Mouse (Mus musculus) adrenal gland, adult 2 months (tissue): ENCODE results near the gene Ice1. TPM values are rescaled to one million over a fixed set of nuclear protein-coding genes. Genes with fewer than 3 reads are reported as not detected.

ENCODE experiments used
- DNase-seq: peaks from one replicate; pipeline ENCODE4 v3.0.0; 2021
- polyA plus RNA-seq: library from polyadenylated mRNA; depleted of rRNA; stranded (reverse); fragments of >200 nt; gene quantifications from 2 replicates; pipeline ENCODE4 v1.2.3, GENCODE M21; 2012
- total RNA-seq, 2 experiments: library from RNA; stranded (reverse); gene quantifications; 2 replicates each; pipeline ENCODE4 v1.2.3; 2021

The Ice1 gene
- total and polyA plus RNA-seq, 3 experiments, result 9.7 to 23.7 (median 22.4) TPM

DNA sequence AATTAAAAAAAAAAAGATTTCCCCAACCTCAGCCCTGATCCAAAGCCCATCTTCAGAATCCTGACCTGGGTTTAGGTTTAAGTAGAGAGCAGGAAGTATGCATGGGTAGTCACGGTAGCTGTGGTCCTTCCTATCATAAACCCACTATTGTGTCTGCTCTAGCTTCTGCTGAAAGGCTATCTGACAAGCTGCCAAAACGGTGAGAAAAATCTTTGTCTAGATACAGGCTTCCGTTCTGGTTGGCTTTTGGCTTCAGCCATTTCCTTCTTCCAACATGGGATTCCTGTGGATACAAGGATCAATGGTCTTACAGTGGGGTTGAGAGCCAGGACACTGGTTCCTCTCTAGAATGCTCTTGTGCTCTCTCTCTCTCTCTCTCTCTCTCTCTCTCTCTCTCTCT lies 2.2 kb upstream of the Ice1 start:
- no peak for DNase-seq

DNA sequence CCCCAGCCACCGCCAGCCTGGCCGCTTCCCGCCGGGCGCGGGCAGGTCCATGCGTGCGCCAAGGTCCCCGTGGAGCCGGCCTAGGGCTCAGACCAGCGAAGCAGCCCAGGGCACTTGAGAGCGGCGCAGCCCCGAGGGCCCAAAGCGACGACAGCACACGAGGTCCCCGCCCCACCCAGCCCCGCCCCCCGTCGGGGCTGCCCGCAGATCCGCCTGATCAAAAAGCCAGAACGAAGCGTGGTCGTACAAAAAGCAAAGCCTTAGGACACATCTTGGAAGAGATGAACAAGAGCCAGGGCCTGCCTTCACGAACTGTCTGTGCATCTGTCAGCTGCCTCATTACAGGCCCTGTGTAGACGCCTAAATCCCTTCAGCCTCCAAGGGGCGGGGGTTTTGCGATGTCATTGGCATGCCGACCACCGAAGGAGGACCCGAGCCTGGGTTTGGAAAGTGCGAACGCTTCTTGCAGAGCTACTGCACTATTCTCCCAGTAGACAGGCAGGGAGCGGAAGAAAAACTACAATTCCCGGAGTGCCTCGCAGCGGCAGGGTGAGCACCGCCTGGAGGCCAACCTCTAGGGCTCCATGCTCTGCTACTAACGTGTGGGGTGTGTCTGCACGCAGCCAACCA lies 343 bp upstream of the Ice1 start:
- peak; percentile 95 for DNase-seq

DNA sequence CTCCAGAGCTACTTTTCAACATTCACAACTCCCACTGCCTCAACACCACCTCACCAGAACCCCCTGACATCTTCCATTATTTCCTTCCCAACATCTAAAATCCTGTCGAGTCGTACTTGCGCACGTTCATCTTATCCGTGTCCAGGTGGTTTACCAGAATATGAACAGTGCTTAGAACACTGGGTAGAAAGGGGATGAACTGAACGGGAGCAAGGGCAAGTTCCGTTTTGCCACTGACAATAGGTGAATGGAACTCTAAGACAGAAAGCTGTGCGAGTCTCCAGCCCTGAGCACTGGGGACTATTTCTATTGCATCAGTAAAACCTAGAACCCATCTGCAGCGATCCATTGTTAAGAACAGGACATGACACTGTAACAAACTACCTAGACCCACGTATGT lies 728 bp downstream of the Ice1 start:
- DNase-seq, result no peak

DNA sequence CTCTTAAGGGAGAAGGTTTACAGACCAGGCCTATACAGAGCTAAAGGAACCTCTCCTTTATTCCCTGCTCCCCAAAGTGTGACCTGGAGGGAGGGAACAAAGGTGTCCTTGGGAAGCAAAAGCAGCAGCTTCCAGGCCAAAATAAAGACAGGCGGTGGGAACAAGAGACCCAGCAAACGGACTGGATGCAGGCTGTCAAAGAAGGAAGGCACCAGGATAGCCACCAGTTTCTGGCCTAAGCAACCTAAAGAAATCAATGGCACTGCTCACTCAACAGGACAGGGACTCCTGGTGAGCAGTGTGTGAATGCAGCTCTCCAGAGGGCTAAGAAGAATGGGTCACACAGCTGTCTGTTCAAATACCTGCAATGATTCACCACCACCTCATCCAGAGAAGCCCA lies 1.8 kb downstream of the Ice1 start:
- no peak for DNase-seq

DNA sequence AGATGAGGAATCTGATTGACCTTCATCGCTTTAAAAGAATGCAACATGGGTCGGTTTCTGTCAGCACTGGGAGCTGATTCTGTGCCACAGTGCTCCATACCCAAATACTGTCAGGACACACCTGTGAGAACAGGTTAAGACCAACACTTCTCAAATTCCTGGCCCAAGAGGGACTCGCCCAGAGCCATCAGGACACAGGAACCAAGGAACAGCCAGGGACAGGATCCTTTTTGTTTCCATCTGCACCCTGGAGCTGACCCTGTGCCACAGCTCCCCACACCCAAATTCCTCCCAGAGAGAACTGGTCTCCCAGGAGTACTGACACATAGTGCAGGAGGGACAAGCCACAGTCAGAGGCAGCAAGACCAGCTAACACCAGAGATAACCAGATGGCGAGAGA lies 11.0 kb downstream of the Ice1 start:
- no peak for DNase-seq

DNA sequence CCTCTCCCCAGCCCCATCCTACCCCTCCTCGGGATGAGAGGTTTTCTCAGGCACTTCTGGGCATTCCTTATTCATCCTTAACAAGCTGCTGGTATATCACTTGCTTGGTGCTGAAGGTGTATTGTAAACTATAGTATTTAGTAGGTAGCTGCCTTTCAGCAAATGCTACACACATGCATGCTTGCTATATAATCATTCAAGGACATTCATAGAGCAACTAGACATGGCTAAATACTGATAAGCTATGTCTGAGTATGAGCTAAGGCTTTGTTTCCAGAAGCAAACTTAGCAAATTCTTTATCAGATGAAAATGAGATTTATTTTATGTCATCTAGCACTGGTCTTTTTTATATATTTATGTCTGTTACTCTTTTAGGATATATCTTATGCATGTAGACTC lies 11.8 kb downstream of the Ice1 start:
- no peak for DNase-seq

DNA sequence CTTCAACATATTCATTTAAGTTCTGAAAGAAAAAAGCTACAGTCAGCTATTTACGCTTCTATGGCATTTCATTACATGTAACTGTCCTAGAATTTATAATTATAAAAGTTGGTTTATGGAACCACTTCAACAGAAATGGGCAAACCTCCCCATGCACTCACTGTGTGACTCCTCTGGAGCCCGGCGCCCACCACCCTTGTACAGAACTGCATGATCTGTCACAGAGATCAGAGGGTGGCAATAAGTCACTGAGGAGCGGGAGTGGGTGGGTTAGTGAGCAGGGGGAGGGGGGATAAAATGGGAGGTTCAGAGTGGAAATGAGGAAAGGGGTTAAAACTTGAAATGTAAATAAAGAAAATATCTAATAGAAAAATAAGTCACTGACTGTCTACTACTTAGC lies 13.0 kb downstream of the Ice1 start:
- DNase-seq, result no peak

DNA sequence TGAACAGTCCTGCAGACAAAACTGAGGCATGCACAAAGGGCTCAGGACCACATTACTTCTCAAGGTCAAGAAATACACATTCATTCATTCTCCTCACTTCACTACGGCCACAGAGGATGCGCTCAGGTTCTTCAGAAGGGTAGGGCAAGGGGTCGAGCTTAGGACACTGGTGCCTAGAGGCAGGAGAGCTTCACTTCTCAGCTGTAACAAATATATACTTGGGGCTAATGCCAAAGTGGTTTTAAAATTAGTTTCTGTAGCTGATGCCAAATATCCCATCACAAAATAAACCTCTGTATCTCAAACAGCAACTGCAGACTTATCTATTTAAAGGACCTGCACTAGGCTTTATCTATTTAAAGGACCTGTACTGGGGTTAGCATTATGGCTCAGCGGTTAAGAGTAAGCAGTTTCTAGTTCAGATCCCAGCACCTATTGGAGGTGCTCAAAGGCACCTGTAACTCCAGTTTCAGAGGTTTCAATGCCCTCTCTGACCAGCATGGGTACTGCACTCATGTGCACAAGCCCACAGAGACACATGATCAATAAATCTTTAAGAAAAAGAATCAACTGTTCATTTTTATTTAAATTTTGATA lies 14.9 kb downstream of the Ice1 start:
- DNase-seq, result no peak

DNA sequence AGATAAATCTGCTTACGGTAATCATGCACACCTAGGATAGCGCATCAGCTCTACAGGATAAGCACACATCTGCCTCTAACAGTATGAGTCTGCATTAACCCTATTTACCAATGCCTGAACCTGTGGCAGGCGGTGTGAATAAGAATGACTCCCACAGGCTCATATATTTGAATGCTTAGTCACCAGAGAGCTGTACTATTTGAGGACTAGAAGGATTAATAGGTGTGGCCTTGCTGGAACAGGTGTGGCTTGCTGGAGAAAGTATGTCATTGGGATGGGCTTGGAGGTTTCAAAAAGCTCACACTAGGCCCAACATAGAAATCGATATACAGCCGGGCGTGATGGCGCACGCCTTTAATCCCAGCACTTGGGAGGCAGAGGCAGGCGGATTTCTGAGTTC lies 15.9 kb downstream of the Ice1 start:
- DNase-seq, result no peak

DNA sequence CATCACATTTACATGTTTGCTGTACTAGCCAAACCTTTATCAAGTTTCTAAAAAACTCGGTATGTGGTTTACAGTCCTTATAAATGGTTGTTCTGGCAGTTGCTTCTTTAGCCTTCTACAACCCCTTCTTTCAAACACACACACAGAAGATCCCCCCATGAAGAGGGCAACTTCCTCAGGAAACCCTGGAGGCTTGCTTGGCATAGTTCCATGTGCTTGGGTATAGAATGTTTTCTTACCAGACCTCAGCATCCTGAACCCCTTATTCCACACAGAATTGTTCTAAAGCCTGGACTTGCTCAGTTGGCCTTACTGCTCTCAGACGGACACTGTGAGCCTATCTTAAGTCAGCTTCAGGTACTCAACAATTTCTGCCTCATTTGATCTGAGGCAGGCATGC lies 24.6 kb downstream of the Ice1 start:
- no peak for DNase-seq

DNA sequence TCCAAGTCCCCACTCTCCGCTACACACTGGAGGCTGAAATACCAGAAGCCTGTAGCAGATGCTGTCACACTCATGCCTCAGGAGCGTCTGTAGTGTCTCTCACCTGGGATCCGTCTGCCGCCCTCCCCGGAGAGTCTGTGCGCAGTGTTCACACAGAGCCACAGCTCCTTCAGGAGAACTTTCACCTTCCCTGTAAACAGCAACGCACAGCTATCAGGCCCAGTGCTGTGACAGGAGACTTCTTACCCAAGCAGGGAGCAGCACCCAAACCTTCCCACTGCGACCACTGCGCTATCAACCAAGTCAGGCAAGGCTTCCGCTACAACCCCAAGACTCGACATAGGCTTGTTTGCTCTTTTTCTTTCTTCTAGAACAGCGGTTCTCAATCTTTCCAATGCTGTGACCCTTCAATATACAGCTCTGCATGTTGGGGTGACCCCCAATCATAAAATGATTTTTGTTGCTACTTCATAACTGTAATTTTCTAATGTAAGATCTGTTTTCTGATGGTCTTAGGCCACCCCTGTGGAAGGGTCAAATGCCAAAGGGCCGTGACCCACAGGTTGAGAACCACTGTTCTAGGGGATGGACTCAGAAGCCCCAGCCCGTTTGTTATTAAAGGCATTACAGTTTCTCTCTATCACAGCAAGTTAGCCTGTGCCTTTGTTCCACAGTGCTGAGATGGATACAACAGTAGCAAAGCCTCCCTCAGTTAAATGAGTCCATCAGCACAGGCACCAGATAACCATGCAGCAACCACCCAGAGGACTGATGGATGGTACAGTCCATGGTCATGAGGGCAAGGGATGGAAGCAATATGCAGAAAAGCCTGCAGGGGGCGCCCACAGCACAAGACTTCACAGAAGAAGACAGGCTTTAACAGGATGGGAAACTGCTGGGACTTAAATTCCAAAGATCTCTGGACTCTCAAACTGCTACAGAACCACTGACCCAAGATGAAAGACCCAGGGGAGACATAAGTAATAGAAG lies 26.7 kb downstream of the Ice1 start:
- peak; percentile 67 for DNase-seq

DNA sequence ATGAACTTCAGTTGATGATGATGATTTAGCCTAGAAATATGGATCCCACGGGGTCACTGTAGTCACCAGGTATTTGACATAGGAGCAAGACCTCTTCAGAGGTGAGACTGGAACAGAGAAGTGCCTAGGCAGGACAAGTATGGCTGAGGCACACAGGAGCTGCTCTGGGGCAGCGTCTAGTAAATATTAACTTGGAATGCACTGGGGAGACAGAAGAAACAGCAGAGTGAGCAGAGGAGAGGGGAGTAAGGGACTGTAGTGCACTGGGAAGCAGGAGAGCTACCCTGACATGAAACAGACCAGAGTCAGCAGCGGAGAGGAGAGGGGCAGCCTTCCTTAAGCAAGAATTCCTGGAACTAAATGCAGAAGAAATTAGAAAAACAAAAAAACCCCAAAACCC lies 27.8 kb downstream of the Ice1 start:
- no peak for DNase-seq

DNA sequence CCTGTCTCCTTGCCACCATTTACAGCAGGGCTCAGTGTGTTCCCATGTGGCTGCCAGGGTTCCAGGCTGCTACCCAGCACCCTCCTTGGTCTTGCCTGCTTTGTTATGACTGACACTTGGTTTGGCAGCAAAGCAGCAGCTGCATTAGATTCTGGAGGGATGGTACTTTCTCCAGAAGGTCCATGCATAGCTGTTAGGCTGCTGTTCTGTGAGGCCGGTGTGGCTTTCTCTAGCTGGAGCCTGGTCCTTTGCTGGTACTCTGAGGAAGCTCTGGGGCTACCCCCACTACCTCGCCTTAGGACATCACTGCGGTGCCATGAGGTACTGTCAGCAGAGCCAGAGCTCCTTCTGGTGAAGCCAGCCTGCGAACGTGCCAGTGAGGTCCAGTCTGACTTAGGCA lies 32.1 kb downstream of the Ice1 start:
- no peak for DNase-seq

DNA sequence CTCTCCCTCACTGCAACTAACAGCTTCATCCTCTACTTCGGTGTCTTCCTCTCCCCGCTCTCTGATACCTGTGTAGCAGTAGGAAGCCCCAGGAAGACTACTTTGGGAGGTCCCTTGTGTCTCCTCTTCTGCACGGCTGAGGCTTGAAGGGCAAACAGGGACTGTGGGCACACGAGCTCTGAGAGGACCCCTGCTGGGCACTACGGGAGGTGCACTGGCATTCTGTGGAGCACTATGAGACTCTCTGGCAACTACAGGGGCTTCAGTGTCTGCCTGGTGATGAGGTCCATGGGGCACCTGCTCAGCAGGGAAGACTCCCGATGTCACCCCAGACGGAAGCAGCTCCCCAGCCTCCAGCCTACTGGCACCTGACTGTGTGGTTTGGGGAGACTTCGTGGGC lies 32.7 kb downstream of the Ice1 start:
- DNase-seq, result no peak

DNA sequence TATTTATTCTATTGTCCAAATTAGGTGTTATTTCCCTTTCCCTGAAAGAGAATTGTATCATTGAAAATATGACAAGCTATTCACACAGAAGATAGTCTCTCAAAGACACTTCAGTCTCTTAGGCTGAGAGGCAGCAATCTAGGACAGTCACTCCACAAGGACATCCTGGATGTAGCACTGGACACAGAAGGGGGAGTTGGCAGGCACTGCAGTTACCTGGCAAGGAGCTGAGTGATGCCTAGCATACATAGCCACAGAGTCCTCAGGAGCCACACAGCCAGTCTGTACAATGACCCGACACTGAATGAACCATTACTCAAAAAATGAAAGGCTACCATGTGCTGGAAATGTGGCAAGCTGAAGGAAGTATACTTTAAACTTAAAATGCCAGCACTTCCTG lies 35.9 kb downstream of the Ice1 start:
- no peak for DNase-seq

DNA sequence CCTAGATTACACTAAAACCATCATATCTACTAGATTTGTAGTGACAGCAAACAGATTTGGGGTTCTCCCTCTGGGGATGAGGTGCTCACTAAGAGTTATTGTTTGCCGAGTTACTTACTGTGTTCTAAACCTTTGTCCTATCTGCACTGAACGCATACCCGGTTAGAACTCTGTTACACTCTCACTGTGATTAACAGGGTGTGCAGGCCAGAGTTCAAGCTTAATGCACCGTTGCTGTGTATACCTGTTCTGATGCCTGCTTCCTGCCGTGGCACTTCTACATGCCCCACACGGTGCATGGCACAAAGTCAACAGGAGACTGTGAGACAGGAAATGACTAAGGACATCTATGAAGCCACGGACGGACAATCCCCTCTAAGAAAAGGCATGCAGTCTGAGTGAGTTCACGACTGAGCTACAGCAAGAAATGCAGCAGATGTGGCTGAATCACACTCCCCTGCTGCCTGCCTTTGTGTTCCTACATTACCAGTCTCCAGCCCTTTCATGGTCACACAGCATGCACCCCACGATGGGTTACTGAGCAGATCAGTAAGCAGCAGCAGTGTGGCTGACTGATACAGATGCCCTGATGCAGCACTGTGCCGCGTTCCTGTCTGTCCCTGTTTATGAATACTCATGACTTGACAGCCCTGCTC lies 37.3 kb downstream of the Ice1 start:
- no peak for DNase-seq

DNA sequence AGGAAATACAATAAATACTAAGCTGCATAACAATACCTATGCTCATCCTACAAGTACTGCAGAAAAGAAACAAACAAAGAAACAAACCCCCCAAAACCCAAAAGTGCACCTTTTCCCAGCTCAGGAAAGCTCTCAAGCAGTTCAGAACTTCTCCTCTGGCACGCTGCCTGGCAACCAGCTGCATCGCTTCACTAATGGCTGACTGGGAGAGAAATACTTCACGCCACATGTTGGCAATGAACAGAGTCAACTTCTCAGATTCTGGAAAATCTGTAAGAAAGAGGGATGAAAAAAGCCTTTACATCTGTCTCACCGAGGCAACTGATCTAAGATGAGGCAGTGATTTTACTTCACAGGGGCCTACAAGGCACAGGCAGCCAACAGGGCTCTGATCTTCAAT lies 38.5 kb downstream of the Ice1 start:
- DNase-seq, result no peak

DNA sequence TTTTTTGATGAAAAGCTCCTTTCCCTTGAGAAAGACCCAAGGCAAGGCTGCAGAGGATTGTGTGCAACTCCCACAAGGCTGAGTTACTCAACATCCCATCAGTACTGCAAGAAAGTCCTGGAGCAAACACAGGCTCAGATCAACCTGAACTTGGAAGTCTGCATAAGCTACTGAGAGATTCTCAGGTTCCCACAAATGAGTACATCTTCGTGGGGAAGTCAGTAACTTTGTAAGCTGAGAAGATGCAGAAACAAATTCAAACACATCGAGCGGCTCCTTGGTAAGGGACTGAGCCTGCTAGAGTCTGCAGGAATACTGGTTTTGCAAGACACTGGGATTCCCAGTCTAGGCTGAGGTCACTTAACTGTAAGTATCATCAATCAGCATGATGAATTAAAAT lies 40.5 kb downstream of the Ice1 start:
- DNase-seq, result peak; percentile 31

DNA sequence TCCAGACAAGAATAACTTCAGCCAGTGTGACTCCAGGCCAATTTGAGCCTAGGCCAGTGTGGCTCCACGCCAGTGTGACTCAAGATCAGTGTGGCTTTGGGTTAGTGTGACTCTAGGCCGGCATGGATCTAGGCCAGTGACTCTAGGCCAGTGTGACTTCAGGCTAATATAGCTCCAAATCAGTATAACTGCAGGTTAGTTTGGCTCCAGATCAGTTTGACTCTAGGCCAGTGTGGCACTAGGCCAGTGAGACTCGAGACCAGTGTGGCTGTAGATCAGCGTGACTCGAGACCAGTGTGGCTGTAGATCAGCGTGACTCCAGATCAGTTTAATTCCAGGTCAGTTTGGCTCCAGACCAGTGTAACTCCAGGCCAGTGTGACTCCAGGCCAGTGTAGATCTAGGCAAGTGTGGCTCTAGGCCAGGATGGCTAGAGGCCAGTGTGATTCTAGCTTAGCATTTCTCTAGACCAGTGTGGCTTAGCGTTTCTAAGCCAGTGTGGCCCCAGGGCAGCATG lies 47.1 kb downstream of the Ice1 start:
- peak; percentile 86 for DNase-seq

DNA sequence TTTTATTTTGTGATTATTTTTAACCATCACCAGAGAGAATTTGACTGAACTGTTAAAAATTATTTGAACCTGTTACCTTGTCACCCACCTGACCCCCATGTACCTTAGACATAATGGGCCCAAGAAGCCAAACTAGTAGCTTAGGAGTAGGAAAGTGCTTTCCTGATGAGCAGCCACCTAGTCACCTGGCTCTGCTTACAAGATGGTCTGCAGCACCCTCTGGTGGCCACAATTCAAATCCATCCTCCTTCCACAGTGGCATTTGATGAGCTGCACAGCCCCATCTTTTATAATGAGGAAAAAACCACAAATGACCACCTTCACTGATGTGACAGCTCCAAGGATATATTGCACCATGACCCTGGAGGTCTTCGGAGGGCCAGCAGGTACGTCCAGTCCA lies 50.5 kb downstream of the Ice1 start:
- DNase-seq, result peak; percentile 48

DNA sequence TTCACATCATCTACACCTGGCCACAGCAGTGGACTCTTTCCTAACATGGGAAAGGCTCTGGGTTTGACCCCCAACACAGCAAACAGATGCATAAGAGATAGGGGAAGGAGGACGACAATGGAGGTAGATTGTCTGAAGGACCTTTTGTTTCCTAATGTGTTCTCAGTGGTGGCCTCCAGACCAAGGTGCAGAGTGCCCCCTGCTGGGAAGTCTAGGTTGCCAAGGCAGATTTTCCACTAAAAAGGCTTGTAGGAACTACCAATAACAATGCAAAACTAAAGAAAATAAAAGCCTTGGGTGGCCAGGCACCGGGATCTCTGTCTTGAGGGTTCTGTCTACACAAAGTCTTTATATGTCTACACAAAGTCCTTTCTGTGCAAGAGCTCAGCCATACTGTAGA lies 54.9 kb downstream of the Ice1 start:
- DNase-seq, result peak; percentile 18

DNA sequence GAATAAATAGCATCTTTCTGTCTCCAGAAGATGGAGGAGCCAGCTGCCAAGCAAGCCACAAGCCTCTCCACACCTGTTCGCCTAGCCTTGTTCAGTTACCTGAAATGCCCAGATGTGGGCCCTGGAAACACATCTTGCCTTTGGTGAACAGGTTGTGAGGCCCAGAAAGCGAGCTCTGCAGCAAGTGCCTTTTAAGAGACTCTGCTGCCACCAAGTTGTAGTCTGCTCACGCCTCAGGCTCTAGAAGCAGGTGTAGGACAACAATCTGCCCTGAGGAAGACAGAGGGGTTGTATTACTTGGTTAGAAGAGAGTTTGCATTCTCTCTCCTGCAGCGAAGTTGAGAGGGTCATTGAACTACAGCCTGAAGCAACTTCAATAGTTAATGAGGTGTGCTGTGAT lies 55.9 kb downstream of the Ice1 start:
- no peak for DNase-seq

DNA sequence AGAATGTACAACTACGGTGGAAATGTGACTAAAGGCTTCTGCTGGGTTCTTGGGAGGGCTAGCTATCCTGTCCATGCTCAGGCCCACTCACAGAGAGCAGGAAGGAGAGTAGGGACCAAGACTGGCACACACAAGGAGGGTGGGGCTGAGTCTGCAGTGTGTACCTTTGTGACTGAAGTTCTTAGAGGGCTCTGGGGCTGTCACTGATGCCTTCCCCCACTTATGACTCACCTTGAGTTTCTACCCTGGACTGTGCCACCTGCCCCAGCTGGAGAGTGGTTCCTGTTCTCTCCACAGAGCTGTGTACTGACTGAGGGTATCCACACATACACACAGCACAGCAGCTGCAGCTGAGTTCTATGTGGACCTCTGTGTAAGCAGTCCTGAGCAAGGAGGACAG lies 63.2 kb downstream of the Ice1 start:
- DNase-seq, result no peak
